Comparison of ENCODE assay signal across 8 mouse cellular contexts in the genomic region with DNA sequence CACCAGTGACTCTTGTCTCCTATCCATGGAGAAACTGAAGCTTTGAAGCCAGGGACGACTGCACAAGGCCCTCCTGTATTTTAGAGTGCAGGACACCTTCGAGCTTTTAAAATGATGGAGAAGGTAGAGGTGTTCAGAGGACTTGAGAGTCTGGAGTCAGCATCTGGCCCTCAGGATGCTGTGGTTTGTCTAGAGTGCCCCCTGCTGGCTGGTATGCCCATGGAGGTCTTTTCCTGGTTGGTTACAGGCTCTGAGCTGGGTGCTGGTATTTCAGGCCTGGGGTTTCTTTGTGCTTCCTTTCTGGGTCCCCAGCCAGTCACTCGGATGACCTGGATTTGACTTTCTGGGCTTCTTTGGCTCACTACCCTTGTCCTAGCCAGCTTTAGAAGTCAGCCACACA.
DNase-seq lines count a peak whose midpoint lies in the region; ATAC-seq and TF ChIP-seq lines count a peak whose summit lies in the region.

No protein-coding gene starts in this region.

- H3K36me3 ChIP-seq in heart, adult 2 months (ENCODE audit: control insufficient read depth, insufficient read depth, low read length), result peaks cover under 1% of the 10 kb centered on the region; the same call in 1 of the 2 replicates
- peaks cover 34% of the 10 kb centered on the region for H3K36me3 ChIP-seq in heart, embryonic 12.5 days
- H3K36me3 ChIP-seq in embryonic facial prominence, embryonic 11.5 days (replicated peaks; ENCODE audit: control insufficient read depth, insufficient read depth, low read depth, low read length), result peaks cover 4% of the 10 kb centered on the region
- H3K36me3 ChIP-seq in stomach, postnatal 0 days (ENCODE audit: control insufficient read depth, insufficient read depth, low read length), result peaks cover 6% of the 10 kb centered on the region; the same call in 1 of the 2 replicates

- no peaks in the 10 kb centered on the region; the same call in 1 of the 2 replicates for H3K79me2 ChIP-seq in heart, adult 2 months (replicated peaks; ENCODE audit: control insufficient read depth, insufficient read depth, low read length)

- no peak for TF ChIP-seq POLR2A in heart, adult 2 months (IDR thresholded peaks at IDR 0.05; ENCODE audit: insufficient read depth, low read depth, low read length)

- WGBS in heart, adult 2 months, result 45% methylated on average over 3 of the region's 3 CpGs
- 58% methylated on average over 3 of the region's 3 CpGs for WGBS in heart, embryonic 12.5 days
- 54% methylated on average over 3 of the region's 3 CpGs for WGBS in embryonic facial prominence, embryonic 11.5 days
- 47% methylated on average over 3 of the region's 3 CpGs for WGBS in stomach, postnatal 0 days

- H3K4me2 ChIP-seq in heart, embryonic 12.5 days, result no peak overlapping the region
- H3K4me2 ChIP-seq in embryonic facial prominence, embryonic 11.5 days (ENCODE audit: low read depth, low read length), result no peak overlapping the region
- no peak overlapping the region for H3K4me2 ChIP-seq in stomach, postnatal 0 days (replicated peaks; ENCODE audit: low read depth)

- no peaks in the 10 kb centered on the region for H3K9me3 ChIP-seq in heart, embryonic 12.5 days (replicated peaks)
- H3K9me3 ChIP-seq in embryonic facial prominence, embryonic 11.5 days (replicated peaks; ENCODE audit: control insufficient read depth, low read length), result no peaks in the 10 kb centered on the region; the same call in 1 of the 2 replicates
- no peaks in the 10 kb centered on the region for H3K9me3 ChIP-seq in stomach, postnatal 0 days (ENCODE audit: control insufficient read depth, low read length)

- DNase-seq in heart, adult 2 months, result peak; percentile 72 to 81
- DNase-seq in A20 (ENCODE audit: low read depth, low spot score), result peak; percentile 59
- peak; percentile 80 for DNase-seq in adrenal gland, postnatal 10 days
- peak; percentile 74 for DNase-seq in embryonic facial prominence, embryonic 11.5 days (ENCODE audit: low spot score)
- peak; percentile 82 to 88 for DNase-seq in kidney, postnatal 25 days
- peak; percentile 80 for DNase-seq in lung, postnatal 25 days (ENCODE audit: low spot score)
- DNase-seq in stomach, postnatal 0 days (ENCODE audit: low spot score), result peak; percentile 71

- H3K27ac ChIP-seq in heart, adult 2 months, result no peak overlapping the region
- no peak overlapping the region for H3K27ac ChIP-seq in heart, embryonic 12.5 days (ENCODE audit: poor library complexity, severe bottlenecking)
- H3K27ac ChIP-seq in embryonic facial prominence, embryonic 11.5 days (replicated peaks; ENCODE audit: low read depth, low read length), result no peak overlapping the region
- no peak overlapping the region for H3K27ac ChIP-seq in stomach, postnatal 0 days (replicated peaks)

- H3K4me1 ChIP-seq in heart, adult 2 months (ENCODE audit: control insufficient read depth, insufficient read depth, low read length), result peaks cover 13% of the 10 kb centered on the region
- peaks cover 51% of the 10 kb centered on the region for H3K4me1 ChIP-seq in heart, embryonic 12.5 days (replicated peaks)
- peaks cover 2% of the 10 kb centered on the region; the same call in 1 of the 2 replicates for H3K4me1 ChIP-seq in embryonic facial prominence, embryonic 11.5 days (ENCODE audit: control insufficient read depth, insufficient read depth, low read length)
- peaks cover 4% of the 10 kb centered on the region; the same call in 1 of the 2 replicates for H3K4me1 ChIP-seq in stomach, postnatal 0 days (replicated peaks; ENCODE audit: control insufficient read depth, insufficient read depth)

- peak; percentile 89 for TF ChIP-seq CTCF in heart, adult 2 months (IDR thresholded peaks at IDR 0.05)
- peak; percentile 78 for TF ChIP-seq CTCF in stomach, postnatal 0 days (IDR thresholded peaks at IDR 0.05; ENCODE audit: low read depth)

- H3K9ac ChIP-seq in heart, adult 2 months (ENCODE audit: low read depth, low read length), result no peak overlapping the region
- no peak overlapping the region for H3K9ac ChIP-seq in heart, embryonic 12.5 days
- H3K9ac ChIP-seq in embryonic facial prominence, embryonic 11.5 days (replicated peaks; ENCODE audit: low read length), result no peak overlapping the region
- no peak overlapping the region for H3K9ac ChIP-seq in stomach, postnatal 0 days (ENCODE audit: low read length)

- intact Hi-C loops in heart, adult 2 months (cut with DNase I), result loop anchor here (5.0 to 10.0 kb wide), 5 partner anchors 190 to 790 kb away; no protein-coding TSS in a partner anchor

- 0 out of 2 replicates have a peak, but pooled peaks have one; percentile 40 for TF ChIP-seq EP300 in heart, adult 2 months (IDR thresholded peaks at IDR 0.05; ENCODE audit: insufficient read depth, low read depth, low read length)
- no peak for TF ChIP-seq EP300 in stomach, postnatal 0 days (optimal IDR thresholded peaks at IDR 0.05)

- no peak for ATAC-seq in heart, embryonic 12.5 days (ENCODE audit: insufficient number of reproducible peaks, low FRiP score)
- ATAC-seq in embryonic facial prominence, embryonic 11.5 days (replicated peaks; ENCODE audit: insufficient number of reproducible peaks, low FRiP score, low TSS enrichment, low read depth), result no peak
- ATAC-seq in stomach, postnatal 0 days (ENCODE audit: low FRiP score, low TSS enrichment), result no peak

- no peak overlapping the region for H3K4me3 ChIP-seq in heart, adult 2 months
- H3K4me3 ChIP-seq in heart, embryonic 12.5 days, result no peak overlapping the region
- H3K4me3 ChIP-seq in embryonic facial prominence, embryonic 11.5 days (ENCODE audit: low read depth, low read length), result no peak overlapping the region
- no peak overlapping the region for H3K4me3 ChIP-seq in stomach, postnatal 0 days (ENCODE audit: low read depth, low read length)

- no peaks in the 10 kb centered on the region for H3K27me3 ChIP-seq in heart, adult 2 months (ENCODE audit: control insufficient read depth, insufficient read depth, low read length)
- no peaks in the 10 kb centered on the region for H3K27me3 ChIP-seq in heart, embryonic 12.5 days (replicated peaks)
- H3K27me3 ChIP-seq in embryonic facial prominence, embryonic 11.5 days (ENCODE audit: control insufficient read depth, insufficient read depth, low read length), result no peaks in the 10 kb centered on the region
- no peaks in the 10 kb centered on the region for H3K27me3 ChIP-seq in stomach, postnatal 0 days (ENCODE audit: control insufficient read depth, insufficient read depth, low read length)
